Mouse (Mus musculus) cortical plate, adult 2 months (tissue): ENCODE measurements at regions not wholly inside any gene's neighbourhood (a gene's known extent, or its start where the extent isn't known, plus 50 kb on each side); places are given as distances from the start of the nearest gene placed in this dataset.

ENCODE experiments used
- CTCF ChIP-seq: fragments of 200-500 bp; IDR thresholded peaks from 2 replicates; pipeline ENCODE4 v1.5.1; 2011; ENCODE audit warnings: mild to moderate bottlenecking, control low read depth, low read length; ENCODE audit not compliant: insufficient read depth; ENCODE audit errors: extremely low read depth
- POLR2A ChIP-seq: fragments of 200-500 bp; IDR thresholded peaks from 2 replicates; pipeline ENCODE4 v1.6.1; 2011; ENCODE audit warnings: mild to moderate bottlenecking, low read length, control low read depth; ENCODE audit not compliant: insufficient read depth; ENCODE audit errors: extremely low read depth

GRCm38 (mm10) chr5:35334416-35335059 lies 54.4 kb upstream of the Hmx1 start:
- TF ChIP-seq CTCF (no peak), POLR2A (no peak)
